Mouse (Mus musculus): ENCODE data around the gene Cpt2.

- no peak for TF ChIP-seq POLR2A (IDR thresholded peaks at IDR 0.05; ENCODE audit: borderline replicate concordance, insufficient read depth, low read length)
- no peak for TF ChIP-seq CTCF (IDR thresholded peaks at IDR 0.05; ENCODE audit: borderline replicate concordance, insufficient read depth, low read depth, low read length)
Observed at GRCm38 (mm10) chr4:107920336-107920735, 3.1 kb downstream of the Cpt2 start.
